Mouse (Mus musculus): ENCODE data around the gene Xpr1. TPM values are rescaled to one million over a fixed set of nuclear protein-coding genes. Genes with fewer than 3 reads are reported as not detected.

Xpr1 gene
- polyA plus RNA-seq, 1 experiment, result 33.2 TPM

GRCm38 (mm10) chr1:155232385-155232784 is 184.8 kb downstream of the Xpr1 start:
- H3K4me3 ChIP-seq (ENCODE audit: control insufficient read depth, low read depth, low read length), result no peak overlapping the region
- H3K36me3 ChIP-seq (ENCODE audit: control insufficient read depth, insufficient read depth, low read length), result no peaks in the 10 kb centered on the region
- no peaks in the 10 kb centered on the region for H3K27me3 ChIP-seq (ENCODE audit: control insufficient read depth, insufficient read depth, low read length)
- TF ChIP-seq CTCF (IDR thresholded peaks at IDR 0.05; ENCODE audit: control insufficient read depth, insufficient read depth, insufficient replicate concordance, low read depth, low read length) (no peak), POLR2A (IDR thresholded peaks at IDR 0.05; ENCODE audit: control insufficient read depth, low read depth, low read length) (no peak)
- H3K27ac ChIP-seq (ENCODE audit: control insufficient read depth, insufficient read depth, low read depth, low read length), result no peak overlapping the region
- H3K4me1 ChIP-seq (ENCODE audit: control insufficient read depth, insufficient read depth, low read length), result no peaks in the 10 kb centered on the region; the same call in 1 of the 2 replicates

GRCm38 (mm10) chr1:155229464-155230411 is 187.5 kb downstream of the Xpr1 start:
- Histone ChIP-seq H3K4me1 (ENCODE audit: control insufficient read depth, insufficient read depth, low read length) (no peaks in the 10 kb centered on the region; the same call in 1 of the 2 replicates), H3K27ac (ENCODE audit: control insufficient read depth, insufficient read depth, low read depth, low read length) (no peak overlapping the region), H3K4me3 (ENCODE audit: control insufficient read depth, low read depth, low read length) (no peak overlapping the region), H3K36me3 (ENCODE audit: control insufficient read depth, insufficient read depth, low read length) (no peaks in the 10 kb centered on the region), H3K27me3 (ENCODE audit: control insufficient read depth, insufficient read depth, low read length) (no peaks in the 10 kb centered on the region)
- TF ChIP-seq POLR2A (IDR thresholded peaks at IDR 0.05; ENCODE audit: control insufficient read depth, low read depth, low read length), result no peak
- TF ChIP-seq CTCF (IDR thresholded peaks at IDR 0.05; ENCODE audit: control insufficient read depth, insufficient read depth, insufficient replicate concordance, low read depth, low read length), result no peak

Other genes starting within 250 kb of the Xpr1 start
- 4.7 and 5.7 TPM in 2 replicates for gene BC034090, start 173.0 kb downstream of the Xpr1 start, polyA plus RNA-seq (2012; rRNA removed)
- gene Acbd6, start 140.7 kb upstream of the Xpr1 start, polyA plus RNA-seq (2012; rRNA removed), result 227 and 284 TPM in 2 replicates

Measured in testis, adult 2 months (tissue).